Mouse (Mus musculus): ENCODE data around the gene Sgms1. TPM values are rescaled to one million over a fixed set of nuclear protein-coding genes. Genes with fewer than 3 reads are reported as not detected.

Gene Sgms1
- 239 and 243 TPM in 2 replicates for polyA plus RNA-seq (2012; rRNA removed)

DNA sequence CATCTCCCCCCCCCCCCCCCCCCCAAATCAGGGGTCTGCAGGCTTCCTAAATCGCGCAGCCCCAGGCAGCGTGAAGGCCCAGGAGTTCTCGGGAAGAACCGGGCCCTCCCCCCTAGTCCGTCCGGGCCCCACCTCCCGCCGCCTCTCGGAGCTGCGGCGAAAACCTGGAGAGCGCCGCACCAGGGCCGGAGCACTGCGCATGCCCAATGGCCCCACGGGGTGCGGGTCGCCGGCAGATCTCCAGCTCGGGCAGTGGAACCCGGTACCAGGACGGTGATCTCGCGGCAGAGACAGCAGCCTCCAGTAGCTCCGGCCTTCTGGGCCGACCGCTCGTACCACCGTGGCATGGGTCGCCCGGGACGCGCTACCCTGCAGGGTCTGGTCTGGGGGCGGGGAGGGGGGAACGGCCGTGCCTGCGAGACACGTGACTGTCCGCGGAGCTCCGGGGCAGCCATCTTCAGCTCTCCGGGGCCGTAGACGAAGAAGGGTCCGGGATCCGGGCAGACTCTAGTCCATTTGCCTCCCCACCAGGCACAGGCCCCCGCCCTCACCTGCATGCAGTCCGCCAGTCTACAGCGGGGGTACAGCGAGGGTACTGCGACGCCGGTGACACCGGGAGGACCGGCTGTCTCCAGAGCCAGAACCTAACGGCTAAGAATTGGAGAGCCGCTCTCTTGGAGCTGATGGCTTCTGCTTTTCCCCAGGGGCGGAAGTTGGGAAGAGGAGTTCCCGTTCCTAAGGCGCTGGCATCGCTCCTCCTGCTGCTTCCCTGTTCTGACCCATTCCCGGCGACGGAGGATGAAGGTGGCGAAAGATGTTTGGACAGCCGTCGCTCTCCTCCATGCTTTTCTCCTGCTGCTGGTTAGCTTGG lies at the start of gene Sgms1:
TSS of gene Sgms1 (minus strand) at position 714 of the 871 bp plus-strand sequence.
- Histone ChIP-seq H3K36me3 (ENCODE audit: control insufficient read depth, insufficient read depth, low read length) (no peaks in the 10 kb centered on the region; the same call in 1 of the 2 replicates), H3K4me3 (ENCODE audit: control insufficient read depth, low read depth, low read length) (peak within 1 kb of the TSS; percentile 93), H3K27me3 (ENCODE audit: control insufficient read depth, insufficient read depth, low read length) (no peaks in the 10 kb centered on the region), H3K27ac (ENCODE audit: control insufficient read depth, insufficient read depth, low read depth, low read length) (peak within 1 kb of the TSS; percentile 98), H3K4me1 (ENCODE audit: control insufficient read depth, insufficient read depth, low read length) (peaks cover 15% of the 10 kb centered on the region)
- peak; percentile 57 for TF ChIP-seq POLR2A (IDR thresholded peaks at IDR 0.05; ENCODE audit: control insufficient read depth, low read depth, low read length)
- no peak for TF ChIP-seq CTCF (IDR thresholded peaks at IDR 0.05; ENCODE audit: control insufficient read depth, insufficient read depth, insufficient replicate concordance, low read depth, low read length)

DNA sequence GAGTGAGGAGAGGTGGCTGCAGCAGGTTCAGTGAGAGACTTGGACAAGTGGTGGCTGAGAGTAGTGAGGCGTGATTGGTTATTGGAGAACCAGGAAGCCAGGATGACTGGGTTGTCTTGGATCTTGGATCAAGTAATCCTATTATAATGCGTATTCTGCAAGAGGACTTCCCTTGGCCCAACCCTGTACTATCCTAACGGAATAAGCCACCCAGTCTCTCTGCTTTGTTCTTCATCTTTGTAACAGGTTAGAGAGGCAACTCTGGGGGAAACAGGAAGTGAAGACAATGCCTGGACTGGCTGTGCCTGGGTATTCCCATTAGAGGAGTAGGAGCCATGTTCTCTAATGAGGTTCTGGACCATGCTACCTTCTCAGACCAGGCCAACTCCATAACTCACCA lies 36.3 kb upstream of the Sgms1 start:
- TF ChIP-seq POLR2A (IDR thresholded peaks at IDR 0.05; ENCODE audit: control insufficient read depth, low read depth, low read length): no peak
- no peak for TF ChIP-seq CTCF (IDR thresholded peaks at IDR 0.05; ENCODE audit: control insufficient read depth, insufficient read depth, insufficient replicate concordance, low read depth, low read length)
- Histone ChIP-seq H3K4me3 (ENCODE audit: control insufficient read depth, low read depth, low read length) (no peak overlapping the region), H3K27ac (ENCODE audit: control insufficient read depth, insufficient read depth, low read depth, low read length) (no peak overlapping the region), H3K36me3 (ENCODE audit: control insufficient read depth, insufficient read depth, low read length) (no peaks in the 10 kb centered on the region), H3K27me3 (ENCODE audit: control insufficient read depth, insufficient read depth, low read length) (no peaks in the 10 kb centered on the region), H3K4me1 (ENCODE audit: control insufficient read depth, insufficient read depth, low read length) (no peaks in the 10 kb centered on the region)

DNA sequence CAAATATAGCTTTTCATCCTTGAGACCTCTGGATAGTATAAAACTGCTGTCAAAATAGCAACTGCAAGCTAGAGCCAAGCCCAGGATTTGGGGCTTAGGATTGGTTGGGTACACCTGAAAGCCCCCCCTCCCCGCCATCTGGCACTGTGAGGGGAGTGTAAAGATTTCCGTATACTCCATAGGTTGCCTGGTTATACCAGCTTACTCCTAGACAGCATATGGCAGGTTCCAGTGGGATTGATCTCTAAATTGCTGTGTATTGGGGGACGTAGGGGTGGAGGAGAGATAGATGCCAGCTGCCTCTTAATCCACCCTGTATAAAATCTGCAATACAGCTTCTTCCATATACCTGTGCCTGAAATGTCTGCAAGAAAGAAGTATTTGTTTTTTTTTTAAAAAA lies 35.2 kb upstream of the Sgms1 start:
- TF ChIP-seq POLR2A (IDR thresholded peaks at IDR 0.05; ENCODE audit: control insufficient read depth, low read depth, low read length): no peak
- TF ChIP-seq CTCF (IDR thresholded peaks at IDR 0.05; ENCODE audit: control insufficient read depth, insufficient read depth, insufficient replicate concordance, low read depth, low read length): no peak

DNA sequence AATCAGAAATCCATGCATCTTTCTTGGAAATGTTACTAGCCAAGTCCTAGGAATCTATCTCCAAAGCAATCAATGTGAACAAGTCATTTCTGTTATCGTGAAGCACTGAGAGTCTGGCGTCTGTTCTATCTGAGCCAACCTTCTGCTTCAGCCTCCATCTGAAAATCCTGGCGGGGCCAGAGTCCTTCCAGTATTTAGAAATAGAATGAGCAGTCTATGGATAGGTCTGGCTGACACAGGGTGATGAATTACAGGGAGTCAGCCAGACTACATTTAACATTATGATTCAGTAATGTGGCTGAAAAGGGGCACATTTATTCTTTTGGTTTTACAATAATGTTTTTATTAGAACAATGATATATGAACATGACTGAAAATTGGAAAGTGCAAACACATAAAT lies 29.6 kb upstream of the Sgms1 start:
- H3K4me1 ChIP-seq (ENCODE audit: control insufficient read depth, insufficient read depth, low read length): no peaks in the 10 kb centered on the region
- H3K36me3 ChIP-seq (ENCODE audit: control insufficient read depth, insufficient read depth, low read length): no peaks in the 10 kb centered on the region
- TF ChIP-seq POLR2A (IDR thresholded peaks at IDR 0.05; ENCODE audit: control insufficient read depth, low read depth, low read length) (no peak), CTCF (IDR thresholded peaks at IDR 0.05; ENCODE audit: control insufficient read depth, insufficient read depth, insufficient replicate concordance, low read depth, low read length) (no peak)
- no peak overlapping the region for H3K27ac ChIP-seq (ENCODE audit: control insufficient read depth, insufficient read depth, low read depth, low read length)
- no peaks in the 10 kb centered on the region for H3K27me3 ChIP-seq (ENCODE audit: control insufficient read depth, insufficient read depth, low read length)
- H3K4me3 ChIP-seq (ENCODE audit: control insufficient read depth, low read depth, low read length): no peak overlapping the region

More for the DNA sequence above, 35.2 kb upstream of the Sgms1 start:
- Histone ChIP-seq H3K36me3 (ENCODE audit: control insufficient read depth, insufficient read depth, low read length) (no peaks in the 10 kb centered on the region), H3K27ac (ENCODE audit: control insufficient read depth, insufficient read depth, low read depth, low read length) (no peak overlapping the region), H3K4me3 (ENCODE audit: control insufficient read depth, low read depth, low read length) (no peak overlapping the region), H3K4me1 (ENCODE audit: control insufficient read depth, insufficient read depth, low read length) (no peaks in the 10 kb centered on the region), H3K27me3 (ENCODE audit: control insufficient read depth, insufficient read depth, low read length) (no peaks in the 10 kb centered on the region)

DNA sequence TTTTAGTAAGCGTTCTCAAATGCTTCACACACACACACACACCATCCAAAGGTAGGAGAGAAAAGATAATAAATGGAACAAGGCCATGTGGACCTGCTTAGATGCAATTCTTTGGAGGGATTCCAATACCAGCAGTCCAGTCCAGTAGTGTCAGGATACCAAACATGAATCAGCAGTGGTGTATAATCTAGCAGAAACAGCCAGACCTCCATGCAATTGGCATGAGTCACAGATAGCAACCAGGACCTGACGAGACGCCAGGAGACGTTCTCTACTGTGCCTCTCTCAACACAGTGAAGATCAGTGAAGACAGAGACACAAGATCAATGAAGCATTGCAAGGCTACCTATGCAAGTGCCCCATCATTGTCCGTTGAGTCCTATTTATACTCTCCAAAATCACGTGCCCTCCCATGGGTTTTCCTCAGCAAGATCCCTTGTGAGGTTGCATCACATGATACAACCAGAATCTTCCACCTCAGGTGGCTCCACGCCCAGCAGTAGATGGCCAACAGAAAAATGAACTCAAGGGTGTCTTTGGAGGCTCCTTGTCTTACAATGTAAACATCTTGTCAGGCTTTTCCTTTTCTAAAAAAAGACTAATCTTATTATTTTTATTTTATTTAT lies 27.3 kb upstream of the Sgms1 start:
- TF ChIP-seq CTCF (IDR thresholded peaks at IDR 0.05; ENCODE audit: control insufficient read depth, insufficient read depth, insufficient replicate concordance, low read depth, low read length) (no peak), POLR2A (IDR thresholded peaks at IDR 0.05; ENCODE audit: control insufficient read depth, low read depth, low read length) (no peak)
- H3K27ac ChIP-seq (ENCODE audit: control insufficient read depth, insufficient read depth, low read depth, low read length): no peak overlapping the region
- no peaks in the 10 kb centered on the region for H3K4me1 ChIP-seq (ENCODE audit: control insufficient read depth, insufficient read depth, low read length)
- no peaks in the 10 kb centered on the region for H3K27me3 ChIP-seq (ENCODE audit: control insufficient read depth, insufficient read depth, low read length)
- H3K4me3 ChIP-seq (ENCODE audit: control insufficient read depth, low read depth, low read length): no peak overlapping the region
- H3K36me3 ChIP-seq (ENCODE audit: control insufficient read depth, insufficient read depth, low read length): no peaks in the 10 kb centered on the region

DNA sequence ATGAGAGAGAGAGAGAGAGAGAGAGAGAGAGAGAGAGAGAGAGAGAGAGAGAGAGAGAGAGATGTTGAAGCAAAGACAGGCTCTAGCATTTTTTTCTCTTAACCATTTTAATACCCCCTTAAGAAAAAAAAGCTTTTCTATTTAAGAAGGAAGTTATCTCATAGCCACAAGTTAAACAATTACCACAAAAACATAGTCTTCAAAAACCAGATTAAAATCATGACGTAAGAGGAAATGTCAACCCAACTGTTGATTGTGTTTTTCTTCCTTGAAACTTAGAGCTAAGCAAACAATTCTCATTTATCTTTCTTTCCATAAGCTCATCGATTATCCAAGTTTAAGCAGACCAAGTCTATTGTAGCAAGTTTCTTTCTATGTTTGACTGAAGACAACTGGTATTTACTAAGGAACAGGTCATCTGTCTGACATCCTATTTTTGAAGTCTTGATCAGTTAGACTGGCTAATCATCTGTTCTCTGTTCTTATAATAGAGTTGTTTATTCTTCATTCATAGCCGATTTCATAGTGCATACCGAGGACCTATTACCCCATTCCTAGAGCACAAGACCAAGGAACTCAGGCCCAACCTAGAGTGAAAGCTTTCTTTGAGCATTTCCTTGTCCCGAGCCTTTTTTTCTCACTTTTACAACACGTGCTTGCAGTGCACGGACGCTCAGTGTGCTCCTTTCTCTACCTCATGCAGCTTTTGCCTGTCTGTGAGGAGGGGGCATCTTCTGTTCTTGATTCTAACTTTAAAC lies 20.3 kb upstream of the Sgms1 start:
- H3K27ac ChIP-seq (ENCODE audit: control insufficient read depth, insufficient read depth, low read depth, low read length): no peak overlapping the region

DNA sequence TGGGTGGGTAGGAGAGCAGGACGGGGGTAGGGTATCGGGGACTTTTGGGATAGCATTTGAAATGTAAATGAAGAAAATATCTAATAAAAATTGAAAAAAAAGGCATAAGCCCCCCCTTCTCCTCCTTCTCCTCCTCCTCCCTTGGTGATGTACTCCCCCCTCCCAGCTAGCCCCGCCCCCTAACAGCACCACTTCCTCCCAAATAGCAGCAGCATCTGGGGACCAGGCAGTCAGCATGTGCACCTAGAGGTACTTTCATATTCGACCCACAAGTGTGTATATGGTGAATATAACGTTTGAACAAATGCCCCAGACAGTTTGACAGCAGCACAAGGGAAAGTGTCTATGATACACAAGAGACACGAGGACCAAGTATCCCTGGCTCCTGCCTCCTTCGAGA lies 17.2 kb upstream of the Sgms1 start:
- H3K27me3 ChIP-seq (ENCODE audit: control insufficient read depth, insufficient read depth, low read length): no peaks in the 10 kb centered on the region
- no peak overlapping the region for H3K27ac ChIP-seq (ENCODE audit: control insufficient read depth, insufficient read depth, low read depth, low read length)
- TF ChIP-seq POLR2A (IDR thresholded peaks at IDR 0.05; ENCODE audit: control insufficient read depth, low read depth, low read length): no peak
- TF ChIP-seq CTCF (IDR thresholded peaks at IDR 0.05; ENCODE audit: control insufficient read depth, insufficient read depth, insufficient replicate concordance, low read depth, low read length): no peak
- H3K36me3 ChIP-seq (ENCODE audit: control insufficient read depth, insufficient read depth, low read length): no peaks in the 10 kb centered on the region
- no peaks in the 10 kb centered on the region for H3K4me1 ChIP-seq (ENCODE audit: control insufficient read depth, insufficient read depth, low read length)
- peak overlapping the region; percentile 61 for H3K4me3 ChIP-seq (ENCODE audit: control insufficient read depth, low read depth, low read length)

More for the DNA sequence above, 20.3 kb upstream of the Sgms1 start:
- TF ChIP-seq CTCF (IDR thresholded peaks at IDR 0.05; ENCODE audit: control insufficient read depth, insufficient read depth, insufficient replicate concordance, low read depth, low read length) (no peak), POLR2A (IDR thresholded peaks at IDR 0.05; ENCODE audit: control insufficient read depth, low read depth, low read length) (no peak)
- Histone ChIP-seq H3K36me3 (ENCODE audit: control insufficient read depth, insufficient read depth, low read length) (no peaks in the 10 kb centered on the region), H3K4me1 (ENCODE audit: control insufficient read depth, insufficient read depth, low read length) (no peaks in the 10 kb centered on the region), H3K27me3 (ENCODE audit: control insufficient read depth, insufficient read depth, low read length) (no peaks in the 10 kb centered on the region), H3K4me3 (ENCODE audit: control insufficient read depth, low read depth, low read length) (no peak overlapping the region)

Data from testis, adult 2 months (tissue).